Mouse (Mus musculus) CD4-positive naive resting alpha-beta T cell, adult 57 days (primary cell): ENCODE measurements around the gene Ctsj. TPM values are rescaled to one million over a fixed set of nuclear protein-coding genes. Genes with fewer than 3 reads are reported as not detected.

ENCODE experiments used
- total RNA-seq: library from RNA; stranded (reverse); gene quantifications from one replicate; pipeline ENCODE4 v1.2.4, GENCODE M21; 2023

Gene Ctsj
- total RNA-seq: not detected

DNA sequence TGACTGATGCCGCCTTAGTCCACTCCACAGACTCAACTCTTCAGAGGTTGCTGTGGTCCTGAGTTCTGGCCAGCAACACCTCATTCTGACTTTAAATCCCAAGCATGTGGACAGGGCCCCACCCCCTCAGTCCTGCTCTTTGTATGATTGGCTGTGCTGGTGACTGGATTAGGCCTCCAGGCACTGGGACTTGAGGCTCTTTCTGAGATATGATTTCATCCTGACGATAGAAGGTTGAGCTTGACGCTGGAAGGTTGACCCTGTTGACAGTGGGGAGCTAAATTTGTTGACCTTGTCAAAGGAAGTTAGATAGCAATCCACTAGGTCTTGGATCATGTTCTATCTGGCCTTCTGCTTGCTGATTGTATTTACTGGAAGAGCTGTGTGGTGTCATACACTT lies at the start of gene Ctsj:
TSS of gene Ctsj (minus strand) at position 101 of the 400 bp plus-strand sequence.

DNA sequence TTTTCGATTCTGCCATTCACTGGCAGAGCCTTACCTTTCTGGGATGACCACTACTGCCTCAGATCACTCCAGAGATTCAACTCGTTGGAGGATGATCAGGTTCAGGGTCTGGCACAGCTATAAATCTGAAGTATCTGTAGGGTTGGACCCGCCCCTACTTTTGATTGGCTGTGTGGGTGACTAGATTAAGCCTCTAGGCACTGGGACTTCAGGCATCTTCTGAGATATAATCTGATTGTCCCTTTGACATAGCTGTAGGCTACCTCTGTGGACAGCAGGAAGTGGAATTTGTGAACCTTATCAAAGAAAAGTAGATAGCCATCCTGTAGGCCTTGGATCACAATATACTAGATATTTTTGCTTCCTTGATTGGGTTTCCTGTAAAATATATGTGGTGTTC lies 34.8 kb upstream of the Ctsj start, which contains the start of gene Ctsq:
TSS of gene Ctsq (minus strand) at position 101 of the 400 bp plus-strand sequence.

Other genes with a start within 250 kb of the Ctsj start
- not detected for gene BC051665, start 219.6 kb downstream of the Ctsj start, total RNA-seq
- gene Ctsll3, start 203.1 kb downstream of the Ctsj start, total RNA-seq: not detected
- gene 4930486L24Rik, start 141.5 kb downstream of the Ctsj start, total RNA-seq: 7.5 TPM
- gene Gm49392, start 109.1 kb downstream of the Ctsj start, total RNA-seq: 1.6 TPM
- 10.8 TPM for gene Ctla2b, start 108.5 kb downstream of the Ctsj start, total RNA-seq
- gene Tpbpb, start 101.1 kb downstream of the Ctsj start, total RNA-seq: not detected
- not detected for gene Gm49393, start 70.4 kb downstream of the Ctsj start, total RNA-seq
- gene Gm49391, start 69.4 kb downstream of the Ctsj start, total RNA-seq: not detected
- 48.4 TPM for gene Ctla2a, start 69.3 kb downstream of the Ctsj start, total RNA-seq
- not detected for gene Tpbpa, start 64.0 kb downstream of the Ctsj start, total RNA-seq
- gene Ctsq, start 34.7 kb upstream of the Ctsj start, total RNA-seq: not detected
- gene Ctsr, start 158.3 kb upstream of the Ctsj start, total RNA-seq: not detected
- not detected for gene Cts6, start 197.5 kb upstream of the Ctsj start, total RNA-seq
- not detected for gene Cts8, start 249.4 kb upstream of the Ctsj start, total RNA-seq